Mouse (Mus musculus) 3T3-L1 (cell line): ENCODE results near the gene Sdf2l1.
"Not testable (repeated sequence)": the region's sequence is repeated elsewhere in the genome, so short reads cannot be mapped to it uniquely, and the experiment has no call there.

Experiments used
- DNase-seq: peaks from one replicate; pipeline ENCODE4 v3.0.0-alpha.2; 2015; ENCODE audit warnings: low read depth, low spot score

Sdf2l1 gene

DNA sequence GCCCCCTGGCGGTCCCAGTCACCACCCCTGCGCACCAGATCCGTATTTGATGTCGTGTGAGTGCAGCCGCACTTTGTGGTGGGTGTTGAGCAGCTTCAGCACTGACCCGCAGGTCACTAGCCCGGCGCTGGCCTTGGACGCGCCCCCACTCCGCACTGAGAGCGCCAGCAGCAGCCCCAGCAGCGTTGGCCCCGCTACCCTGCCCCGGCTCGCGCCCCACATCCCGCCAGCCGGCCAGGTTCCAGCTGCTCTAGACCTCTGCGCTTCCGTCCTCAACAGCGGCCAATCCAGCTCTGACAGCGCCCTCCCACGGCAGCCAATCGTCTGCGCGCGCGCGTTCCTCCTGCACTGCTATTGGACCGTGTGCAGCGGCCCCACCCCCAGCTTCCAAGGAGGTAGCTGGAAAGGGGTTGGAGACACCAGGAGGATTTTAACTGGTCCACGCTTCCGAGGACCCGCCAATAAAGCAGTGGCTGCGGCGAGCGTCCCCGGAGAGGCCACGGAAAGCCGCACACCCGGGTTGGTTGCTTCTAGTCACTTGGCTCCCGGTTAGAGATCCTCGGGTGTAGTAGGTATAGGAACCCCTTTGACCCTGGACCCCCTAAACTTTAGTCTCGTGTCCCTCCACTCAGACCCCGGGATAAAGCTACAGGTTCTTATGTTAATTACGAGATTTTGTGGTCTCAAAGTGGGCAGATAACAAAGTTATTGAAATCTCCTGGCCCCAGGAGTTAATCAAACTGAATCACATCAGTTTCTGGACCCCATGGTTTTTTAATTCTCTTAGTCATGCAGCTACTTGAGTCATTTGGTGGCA lies at the start of gene Sdf2l1:
Sdf2l1 (minus strand) TSS at position 295 of the 817 bp plus-strand sequence.
- DNase-seq, result peak; percentile 100

DNA sequence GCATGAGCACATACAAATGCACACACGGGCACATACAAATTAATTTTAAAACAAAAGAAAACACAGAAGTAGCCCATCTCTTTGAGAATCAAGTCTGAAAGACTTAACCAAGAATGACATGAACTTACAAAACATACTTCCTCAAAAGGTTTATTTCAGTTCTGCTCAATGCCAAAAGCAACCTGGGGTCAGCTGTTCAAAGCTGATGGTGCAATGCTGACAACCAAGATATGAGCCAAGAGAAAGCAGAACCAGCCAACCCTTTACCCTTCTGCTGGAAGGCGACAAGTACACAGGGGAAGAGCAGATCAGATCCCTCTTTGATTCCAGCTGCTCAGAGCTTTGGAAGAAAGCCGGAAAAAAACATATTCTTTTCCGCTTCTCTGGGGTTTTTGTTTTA lies 49.2 kb upstream of the Sdf2l1 start:
- no peak for DNase-seq

DNA sequence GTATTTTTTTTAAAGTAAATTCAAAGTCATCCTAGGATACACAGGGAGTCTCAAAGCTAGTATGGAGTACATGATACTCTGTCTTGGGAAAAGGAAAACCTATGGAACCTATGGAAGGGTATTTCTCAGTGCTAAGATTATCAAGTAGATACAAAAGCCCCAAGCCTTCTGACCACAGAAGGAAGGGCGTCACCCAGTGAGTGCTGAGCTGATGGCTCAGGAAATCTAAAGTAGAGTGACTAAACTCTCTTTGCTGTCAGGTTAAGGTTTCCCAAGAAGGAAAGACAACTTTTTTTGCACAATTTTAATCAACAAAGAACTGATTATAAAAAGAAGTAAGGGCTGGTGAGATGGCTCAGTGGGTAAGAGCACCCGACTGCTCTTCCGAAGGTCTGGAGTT lies 47.5 kb upstream of the Sdf2l1 start:
- DNase-seq, result no peak

- DNase-seq, result no peak
Observed at GRCm38 (mm10) chr16:17177623-17178170, 45.5 kb upstream of the Sdf2l1 start.

- no peak for DNase-seq
Observed at GRCm38 (mm10) chr16:17175765-17176164, 43.6 kb upstream of the Sdf2l1 start.

DNA sequence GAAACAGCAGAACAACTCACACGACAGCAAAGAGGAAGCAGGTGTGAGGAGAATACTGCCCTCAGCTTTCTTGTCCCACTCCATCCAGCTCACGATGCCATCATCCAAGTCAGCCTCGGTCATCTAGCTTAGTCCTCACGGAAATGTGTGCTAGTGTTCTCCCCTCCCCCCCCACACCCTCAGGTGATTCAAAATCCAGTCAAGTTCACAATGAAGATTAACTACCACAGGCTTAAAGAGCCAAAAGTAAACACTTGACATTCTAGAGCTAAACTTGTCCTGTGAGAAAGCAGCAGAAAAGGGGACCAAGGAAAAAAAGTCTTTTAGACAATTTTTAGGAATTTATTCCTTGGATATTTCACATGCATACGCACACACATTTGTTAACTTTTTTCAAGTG lies 35.9 kb upstream of the Sdf2l1 start:
- no peak for DNase-seq

- DNase-seq, result no peak
Observed at GRCm38 (mm10) chr16:17167179-17167578, 35.0 kb upstream of the Sdf2l1 start.

GRCm38 (mm10) chr16:17165478-17165877 lies 33.3 kb upstream of the Sdf2l1 start:
- DNase-seq, result not testable (repeated sequence)

- peak; percentile 39 for DNase-seq
Observed at GRCm38 (mm10) chr16:17154346-17154745, 22.2 kb upstream of the Sdf2l1 start.

GRCm38 (mm10) chr16:17151874-17152273 lies 19.7 kb upstream of the Sdf2l1 start:
- no peak for DNase-seq

- DNase-seq, result no peak
Observed at GRCm38 (mm10) chr16:17150520-17151258, 18.5 kb upstream of the Sdf2l1 start.

- DNase-seq, result peak; percentile 20
Observed at GRCm38 (mm10) chr16:17148084-17148483, 15.9 kb upstream of the Sdf2l1 start.

GRCm38 (mm10) chr16:17147391-17147929 lies 15.3 kb upstream of the Sdf2l1 start:
- no peak for DNase-seq

DNA sequence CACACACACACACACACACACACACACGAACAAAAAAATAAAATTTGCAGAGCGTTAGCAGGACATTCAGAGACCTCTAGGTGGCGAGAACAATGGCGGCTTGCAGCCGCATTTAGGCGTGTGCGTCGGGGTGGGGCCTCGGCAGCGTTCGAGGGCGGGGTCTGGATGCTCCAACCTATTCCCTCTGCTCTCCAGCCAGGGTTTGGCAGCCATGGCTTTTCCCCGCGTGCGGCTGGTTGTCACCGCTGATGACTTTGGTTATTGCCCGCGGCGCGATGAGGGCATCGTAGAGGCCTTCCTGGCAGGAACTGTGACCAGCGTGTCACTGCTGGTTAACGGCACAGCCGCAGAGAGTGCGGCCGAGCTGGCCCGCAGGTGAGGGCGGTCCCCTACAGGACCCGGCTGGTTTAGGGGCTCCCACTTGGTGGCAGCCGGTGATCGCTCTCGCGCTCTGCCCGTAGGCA lies 14.6 kb upstream of the Sdf2l1 start, which contains the start of gene Ccdc116:
Ccdc116 (minus strand) TSS at position 458 of the 464 bp plus-strand sequence.
- peak; percentile 97 for DNase-seq

DNA sequence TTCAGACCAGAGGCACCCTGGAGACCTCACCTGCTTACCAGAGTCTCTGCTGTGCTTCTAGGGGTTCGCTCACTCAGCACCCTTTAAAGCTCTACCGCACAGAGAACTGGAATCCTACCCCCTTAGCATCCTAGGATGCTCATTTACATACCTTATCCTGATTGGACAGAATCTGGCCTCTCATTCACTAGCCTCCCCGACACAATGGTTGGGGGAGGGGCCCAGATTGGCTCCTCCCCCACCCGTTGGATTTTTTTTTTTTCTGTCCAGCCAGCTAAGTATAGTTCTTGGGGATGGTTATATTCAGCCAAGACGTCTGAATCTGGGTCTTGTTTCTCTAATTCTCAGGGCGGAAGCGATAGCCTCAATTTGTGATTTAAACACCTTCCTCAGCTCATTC lies 12.2 kb upstream of the Sdf2l1 start, which contains the start of gene Ydjc:
Ydjc (plus strand) TSS at position 283 of the 400 bp plus-strand sequence.
- DNase-seq, result no peak

DNA sequence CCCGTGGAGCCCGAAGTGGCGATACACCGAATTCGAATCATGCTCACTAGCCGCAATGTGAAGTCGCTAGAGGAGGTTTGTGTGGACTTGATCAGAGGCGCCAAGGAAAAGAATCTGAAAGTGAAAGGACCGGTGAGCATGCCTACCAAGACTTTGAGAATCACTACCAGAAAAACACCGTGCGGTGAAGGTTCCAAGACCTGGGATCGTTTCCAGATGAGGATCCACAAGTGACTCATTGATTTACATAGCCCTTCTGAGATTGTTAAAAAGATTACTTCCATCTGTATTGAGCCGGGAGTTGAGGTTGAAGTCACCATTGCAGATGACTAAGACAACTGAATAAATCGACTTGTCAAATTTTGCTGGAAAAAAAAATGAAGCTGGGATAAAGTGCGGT lies 5.2 kb upstream of the Sdf2l1 start:
- peak; percentile 97 for DNase-seq

DNA sequence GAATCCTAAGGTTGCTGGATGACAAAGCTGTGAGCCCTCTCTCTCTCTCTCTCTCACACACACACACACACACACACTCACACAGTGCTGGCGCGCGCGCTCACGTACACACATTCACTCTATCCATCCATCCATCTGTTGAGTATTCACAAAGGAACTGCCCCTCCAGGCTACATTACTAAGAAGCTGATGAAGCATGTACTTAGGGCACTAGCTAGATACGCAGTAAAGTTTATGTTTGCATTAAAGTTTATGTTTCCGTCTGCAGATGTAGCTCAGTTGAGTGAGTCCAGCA lies 670 bp upstream of the Sdf2l1 start:
- DNase-seq, result peak; percentile 68

DNA sequence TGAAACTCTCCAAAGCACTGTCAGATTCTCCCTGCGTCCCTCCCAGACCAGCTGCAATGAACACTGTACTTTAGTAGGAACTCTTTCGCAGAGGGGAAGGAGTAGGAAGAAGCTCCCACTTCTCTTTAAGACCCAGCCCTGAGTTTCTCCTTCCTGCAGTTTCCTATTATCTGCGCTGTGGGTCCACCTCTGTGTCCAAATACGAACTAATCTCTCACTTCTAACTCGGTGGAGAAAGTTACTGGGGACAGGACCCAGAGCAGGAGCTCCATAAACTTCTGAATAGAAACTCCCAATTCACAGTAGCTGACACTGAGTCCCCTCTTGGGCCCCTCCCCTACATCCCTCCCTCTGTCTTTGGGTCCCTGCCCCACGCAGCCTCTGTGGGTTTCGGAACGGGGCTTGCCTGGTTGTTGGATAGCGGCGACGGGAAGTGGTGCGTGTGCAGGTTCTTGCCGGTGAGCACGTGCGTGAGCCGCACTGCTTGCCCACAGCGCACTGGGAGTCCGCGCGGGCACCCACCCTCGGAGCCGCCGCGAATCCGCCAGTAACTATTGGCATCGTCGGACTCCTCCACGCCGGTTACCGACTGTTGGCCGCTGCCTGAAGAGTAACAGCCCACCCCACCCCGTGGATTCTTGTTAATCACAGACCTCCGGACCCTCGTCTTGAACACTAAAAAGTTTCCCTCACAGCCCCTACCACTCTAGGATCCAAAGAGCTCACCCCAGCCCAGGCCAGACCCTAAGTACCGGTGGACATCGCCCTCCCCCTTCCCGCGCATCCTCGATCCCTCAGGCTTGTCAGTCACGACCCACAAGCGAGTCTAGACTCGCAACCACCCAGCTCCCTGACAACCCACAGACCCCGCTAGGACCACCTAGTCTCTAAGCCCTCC lies 743 bp downstream of the Sdf2l1 start:
- DNase-seq, result no peak

DNA sequence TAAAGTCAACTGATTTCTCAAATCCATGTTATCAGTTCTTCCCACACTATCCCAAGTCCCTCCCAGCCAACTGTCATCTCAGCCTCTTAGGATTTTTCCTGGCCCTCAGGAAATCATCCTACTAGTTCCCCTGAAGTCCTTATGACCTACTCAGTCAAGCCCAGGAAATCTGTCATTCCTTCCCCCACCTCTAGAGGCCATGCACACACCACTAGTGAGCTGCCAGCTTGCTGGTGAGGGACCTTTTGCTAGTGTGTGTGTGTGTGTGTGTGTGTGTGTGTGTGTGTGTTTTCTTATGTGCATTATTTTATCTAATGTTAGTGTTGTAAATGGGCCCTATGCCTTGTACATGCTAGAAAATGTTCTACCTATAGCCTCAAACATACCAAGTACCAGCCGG lies 4.9 kb downstream of the Sdf2l1 start:
- DNase-seq, result peak; percentile 84

GRCm38 (mm10) chr16:17124871-17125520 lies 7.2 kb downstream of the Sdf2l1 start, which contains the start of gene 2610318N02Rik:
Gene 2610318N02Rik, minus strand, starts transcription at chr16:17125167.
- peak; percentile 78 for DNase-seq
